Mouse (Mus musculus) Muller cell, postnatal 12 days (primary cell): ENCODE data around the gene Olfr1286.

Source experiments
- DNase-seq: peaks from one replicate; pipeline ENCODE4 v3.0.0-alpha.2; 2015; ENCODE audit errors: inconsistent ontology term

Olfr1286 gene

GRCm38 (mm10) chr2:111422931-111423330 lies at the start of gene Olfr1286:
Gene Olfr1286, minus strand, starts transcription at chr2:111423115.
- no peak for DNase-seq

GRCm38 (mm10) chr2:111448842-111449241 lies 25.9 kb upstream of the Olfr1286 start, which contains the start of gene Olfr1287:
Gene Olfr1287, plus strand, starts transcription at chr2:111449142.
- DNase-seq, result no peak

- DNase-seq, result no peak
Observed at GRCm38 (mm10) chr2:111375222-111375621, 47.7 kb downstream of the Olfr1286 start, which contains the start of gene Olfr1284. Gene Olfr1284, plus strand, starts transcription at chr2:111375522.
